Mouse (Mus musculus) adrenal gland, postnatal 14 days (tissue): ENCODE measurements around the gene Rfpl4. TPM values are rescaled to one million over a fixed set of nuclear protein-coding genes. Genes with fewer than 3 reads are reported as not detected.
A peak's percentile ranks its signal among the peaks of the same experiment; 100 is the strongest.
"Not testable (repeated sequence)": the region's sequence is repeated elsewhere in the genome, so short reads cannot be mapped to it uniquely, and the experiment has no call there.

ENCODE experiments used
- DNase-seq: peaks from one replicate; pipeline ENCODE4 v3.0.0; 2021; ENCODE audit warnings: mixed read lengths
- microRNA-seq, 2 experiments: library from miRNA; unstranded; fragments of <30 nt; microRNA quantifications; one replicate each; pipeline ENCODE4 v1.2.0; 2021
- total RNA-seq: library from RNA; stranded (reverse); gene quantifications from 2 replicates; pipeline ENCODE4 v1.2.3, GENCODE M21; 2021

The Rfpl4 gene
- total RNA-seq, 1 experiment from 2014 or later, result not detected

GRCm38 (mm10) chr7:5080815-5081214 is 35.9 kb downstream of the Rfpl4 start:
- no peak for DNase-seq

- peak; percentile 98 for DNase-seq
Observed at GRCm38 (mm10) chr7:5080010-5080751, 36.6 kb downstream of the Rfpl4 start, which contains the start of gene Epn1. Epn1 (plus strand) TSS chr7:5080235.

- not testable (repeated sequence) for DNase-seq
Observed at GRCm38 (mm10) chr7:5079365-5080009, 37.3 kb downstream of the Rfpl4 start.

- DNase-seq, result no peak
Observed at GRCm38 (mm10) chr7:5076931-5077330, 39.8 kb downstream of the Rfpl4 start.

- no peak for DNase-seq
Observed at GRCm38 (mm10) chr7:5074984-5075383, 41.8 kb downstream of the Rfpl4 start.

- no peak for DNase-seq
Observed at GRCm38 (mm10) chr7:5073586-5073985, 43.2 kb downstream of the Rfpl4 start.

GRCm38 (mm10) chr7:5064886-5065285 is 51.9 kb downstream of the Rfpl4 start:
- no peak for DNase-seq

- DNase-seq, result peak; percentile 85
Observed at GRCm38 (mm10) chr7:5062360-5063001, 54.3 kb downstream of the Rfpl4 start.

GRCm38 (mm10) chr7:5061774-5062359 is 54.9 kb downstream of the Rfpl4 start, which contains the start of gene U2af2:
U2af2 (plus strand) TSS chr7:5062143.
- DNase-seq, result peak; percentile 98

GRCm38 (mm10) chr7:5060944-5061773 is 55.6 kb downstream of the Rfpl4 start:
- peak; percentile 98 for DNase-seq

GRCm38 (mm10) chr7:5060239-5060731 is 56.5 kb downstream of the Rfpl4 start:
- peak; percentile 89 for DNase-seq

Small RNA genes within 50 kb of the gene (microRNA-seq; reads per million reads assigned to microRNA genes)
- 0 reads per million in 2 experiments for gene Gm26217

Other genes starting within 250 kb of the Rfpl4 start
- gene Isoc2b, start 246.7 kb downstream of the Rfpl4 start, total RNA-seq, result 8.6 and 12.5 TPM in 2 replicates
- 55.7 and 67.9 TPM in 2 replicates for gene Isoc2a, start 239.8 kb downstream of the Rfpl4 start, total RNA-seq
- 0.26 TPM in 1 of 2 replicates, not detected in the other for gene Gm36210, start 210.4 kb downstream of the Rfpl4 start, total RNA-seq
- gene Zfp628, start 201.7 kb downstream of the Rfpl4 start, total RNA-seq, result 13.7 and 16.2 TPM in 2 replicates
- gene Nat14, start 194.9 kb downstream of the Rfpl4 start, total RNA-seq, result 6.6 and 8.1 TPM in 2 replicates
- gene Ssc5d, start 191.2 kb downstream of the Rfpl4 start, total RNA-seq, result 3.9 and 5.0 TPM in 2 replicates
- 0.63 TPM in 1 of 2 replicates, not detected in the other for gene Sbk2, start 152.5 kb downstream of the Rfpl4 start, total RNA-seq
- gene Sbk3, start 145.8 kb downstream of the Rfpl4 start, total RNA-seq, result 0.37 and 0.64 TPM in 2 replicates
- 17.8 and 20.5 TPM in 2 replicates for gene Zfp579, start 120.8 kb downstream of the Rfpl4 start, total RNA-seq
- 11.7 and 12.9 TPM in 2 replicates for gene Zfp524, start 102.5 kb downstream of the Rfpl4 start, total RNA-seq
- gene Fiz1, start 102.3 kb downstream of the Rfpl4 start, total RNA-seq, result 22.7 and 25.8 TPM in 2 replicates
- not detected in 2 replicates for gene Gm44973, start 101.5 kb downstream of the Rfpl4 start, total RNA-seq
- 25.3 and 30.5 TPM in 2 replicates for gene Zfp865, start 96.6 kb downstream of the Rfpl4 start, total RNA-seq
- gene Ccdc106, start 96.4 kb downstream of the Rfpl4 start, total RNA-seq, result 1.3 and 2.7 TPM in 2 replicates
- not detected in 2 replicates for gene 4632433K11Rik, start 82.8 kb downstream of the Rfpl4 start, total RNA-seq
- gene Zfp784, start 78.5 kb downstream of the Rfpl4 start, total RNA-seq, result 4.7 and 5.5 TPM in 2 replicates
- 10.0 and 12.9 TPM in 2 replicates for gene Zfp580, start 65.4 kb downstream of the Rfpl4 start, total RNA-seq
- 166 and 184 TPM in 2 replicates for gene U2af2, start 54.8 kb downstream of the Rfpl4 start, total RNA-seq
- gene Epn1, start 36.7 kb downstream of the Rfpl4 start, total RNA-seq, result 145 and 155 TPM in 2 replicates
- gene Rasl2-9, start 9.0 kb upstream of the Rfpl4 start, total RNA-seq, result 1.7 and 2.1 TPM in 2 replicates
- gene Vmn1r55, start 32.7 kb upstream of the Rfpl4 start, total RNA-seq, result not detected in 2 replicates
- not detected in 2 replicates for gene Vmn1r56, start 79.8 kb upstream of the Rfpl4 start, total RNA-seq
- gene Vmn1r57, start 101.5 kb upstream of the Rfpl4 start, total RNA-seq, result not detected in 2 replicates
- gene Gm5065, start 233.6 kb upstream of the Rfpl4 start, total RNA-seq, result not detected in 2 replicates
- not detected in 2 replicates for gene Nlrp2, start 234.1 kb upstream of the Rfpl4 start, total RNA-seq